Mouse (Mus musculus) heart, postnatal 4 days (tissue): Measurements from ENCODE around the gene Kif14. TPM values are rescaled to one million over a fixed set of nuclear protein-coding genes. Genes with fewer than 3 reads are reported as not detected.
"Not testable (repeated sequence)": the region's sequence is repeated elsewhere in the genome, so short reads cannot be mapped to it uniquely, and the experiment has no call there.

Experiments
- DNase-seq: peaks from one replicate; pipeline ENCODE4 v3.0.0; 2021
- total RNA-seq, 2 experiments: library from RNA; stranded (reverse); gene quantifications; 2 replicates each; pipeline ENCODE4 v1.2.3; 2021

Kif14 gene
- total RNA-seq, 2 experiments from 2014 or later: 7.3 to 7.8 TPM

DNA sequence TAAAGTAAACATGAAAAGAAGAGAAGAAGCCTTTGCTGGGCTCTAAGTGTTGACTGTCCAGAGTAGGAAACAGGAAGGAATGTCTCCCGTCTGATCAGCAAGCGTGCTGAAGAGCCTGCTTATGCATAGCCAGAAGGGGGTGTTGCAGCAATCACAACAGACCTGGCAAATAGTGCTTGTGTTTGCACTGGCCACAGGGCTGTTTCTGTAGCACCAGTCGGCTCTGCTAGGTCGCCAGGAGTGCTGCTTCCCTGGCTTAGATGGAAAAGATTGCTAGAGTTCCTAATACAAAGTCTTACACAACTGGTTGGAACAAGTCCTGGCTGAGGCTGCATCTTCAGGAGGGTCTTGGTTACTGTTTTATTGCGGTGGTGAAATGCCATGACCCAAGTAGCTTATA lies 25.5 kb downstream of the Kif14 start:
- no peak for DNase-seq

DNA sequence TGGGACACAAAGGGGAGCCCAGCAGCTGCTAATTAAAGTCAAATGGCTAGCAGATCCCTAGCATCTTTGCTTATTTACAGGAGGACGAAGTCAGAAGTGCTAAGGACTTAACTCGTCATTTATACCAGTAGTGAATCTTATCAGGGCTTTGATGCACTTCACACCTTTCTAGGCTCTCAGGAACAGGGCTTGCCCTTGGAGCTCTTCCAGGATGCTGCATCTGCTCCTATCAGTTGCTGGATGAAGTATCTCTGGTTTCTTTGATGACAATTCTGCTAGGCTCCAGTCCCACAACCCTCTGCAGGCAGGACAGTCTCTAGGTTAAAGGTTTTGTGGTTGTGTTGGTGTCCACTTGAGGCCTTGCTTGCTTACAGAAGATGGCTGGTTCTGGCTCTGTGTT lies 26.1 kb downstream of the Kif14 start:
- DNase-seq: no peak

DNA sequence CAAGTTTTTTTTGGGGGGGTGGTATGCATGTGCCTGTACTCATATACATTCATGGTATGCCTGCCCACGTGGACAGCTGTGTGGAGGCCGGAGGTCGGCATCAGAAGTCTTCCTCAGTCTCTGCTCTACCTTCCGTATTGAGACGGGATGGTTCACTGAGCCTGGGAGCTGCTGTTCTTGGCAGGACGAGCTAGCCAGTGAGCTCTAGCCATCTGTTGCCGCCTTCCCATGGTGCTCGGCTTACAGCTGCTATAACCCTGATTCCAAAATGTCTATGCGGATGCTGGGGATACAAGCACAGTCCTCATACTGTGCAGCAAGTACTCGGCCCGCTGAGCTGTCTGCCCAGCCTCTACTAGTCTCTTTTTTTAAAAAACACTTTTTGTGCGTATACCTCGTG lies 33.2 kb downstream of the Kif14 start:
- no peak for DNase-seq

DNA sequence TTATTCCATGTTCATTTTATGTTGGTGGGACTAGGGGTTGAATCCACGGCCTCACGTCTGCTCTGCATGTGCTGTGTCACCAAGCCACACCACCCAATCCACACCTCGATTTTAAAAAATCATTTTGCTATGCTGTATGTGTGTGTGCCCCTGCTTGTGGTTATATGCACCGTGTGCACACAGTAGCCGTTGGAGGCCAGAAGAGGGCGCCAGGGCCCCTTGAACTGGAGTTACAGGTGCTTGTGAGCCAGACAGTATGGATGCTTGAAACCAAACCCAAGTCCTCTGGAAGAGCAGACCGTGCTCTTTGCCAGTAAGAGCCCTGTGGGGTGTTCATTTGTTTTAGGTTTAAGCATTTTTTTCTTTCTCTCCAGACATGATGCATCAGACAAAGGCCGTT lies 36.8 kb downstream of the Kif14 start:
- DNase-seq: no peak

DNA sequence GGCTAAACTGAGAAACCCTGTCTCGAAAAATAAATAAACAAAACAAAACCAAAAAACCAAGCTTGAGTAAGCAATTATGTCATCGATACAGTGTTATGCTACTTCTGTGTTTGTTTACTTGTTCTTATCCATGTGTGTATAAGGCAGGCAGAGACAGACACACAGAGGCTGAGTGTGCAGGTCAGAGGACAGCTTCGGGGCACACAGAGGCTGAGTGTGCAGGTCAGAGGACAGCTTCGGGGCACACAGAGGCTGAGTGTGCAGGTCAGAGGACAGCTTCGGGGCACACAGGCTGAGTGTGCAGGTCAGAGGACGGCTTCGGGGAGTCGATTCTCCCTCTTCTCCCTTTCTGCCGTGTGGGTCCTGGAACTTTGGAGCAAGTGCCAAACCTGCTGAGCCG lies 40.1 kb downstream of the Kif14 start:
- DNase-seq: not testable (repeated sequence)

DNA sequence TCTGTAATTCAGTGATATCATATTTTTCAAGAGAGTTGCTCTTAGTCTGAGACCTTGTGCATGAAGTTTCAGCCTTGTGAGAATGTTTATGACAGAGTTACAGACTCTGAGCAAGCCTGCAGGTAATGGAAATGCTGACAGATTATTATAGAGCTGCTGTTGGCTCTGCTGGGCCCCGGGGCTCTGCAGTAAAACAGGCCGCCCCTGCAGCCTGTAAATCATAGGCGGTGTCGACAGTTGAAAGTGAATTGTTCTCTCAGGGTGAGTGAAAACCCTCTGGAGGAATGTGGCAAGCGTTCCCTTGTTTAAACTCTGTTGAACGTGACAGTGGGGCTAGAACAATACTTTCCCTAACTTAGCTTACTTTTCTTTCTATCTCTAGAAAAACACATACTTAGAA lies 46.2 kb downstream of the Kif14 start:
- DNase-seq: peak; percentile 21

DNA sequence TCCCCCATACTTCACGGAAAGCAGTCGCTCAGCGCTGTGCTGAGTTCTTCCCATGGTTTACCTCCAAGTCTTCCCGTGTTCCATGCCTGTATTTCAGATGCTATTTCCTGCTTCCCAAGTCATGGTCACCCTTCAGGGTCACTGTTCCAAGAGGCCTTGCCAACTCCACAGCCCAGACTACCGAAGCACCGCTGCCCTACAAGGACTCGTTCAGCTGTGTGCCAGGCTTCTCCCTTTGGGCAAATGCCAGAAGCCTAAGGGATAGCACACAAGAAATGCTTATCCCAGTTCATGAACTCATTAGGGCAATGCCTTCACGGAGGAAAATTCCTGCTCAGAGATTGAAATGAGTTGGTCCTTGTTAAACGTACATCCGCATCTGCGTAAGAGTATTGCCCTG lies 47.0 kb downstream of the Kif14 start:
- peak; percentile 64 for DNase-seq

DNA sequence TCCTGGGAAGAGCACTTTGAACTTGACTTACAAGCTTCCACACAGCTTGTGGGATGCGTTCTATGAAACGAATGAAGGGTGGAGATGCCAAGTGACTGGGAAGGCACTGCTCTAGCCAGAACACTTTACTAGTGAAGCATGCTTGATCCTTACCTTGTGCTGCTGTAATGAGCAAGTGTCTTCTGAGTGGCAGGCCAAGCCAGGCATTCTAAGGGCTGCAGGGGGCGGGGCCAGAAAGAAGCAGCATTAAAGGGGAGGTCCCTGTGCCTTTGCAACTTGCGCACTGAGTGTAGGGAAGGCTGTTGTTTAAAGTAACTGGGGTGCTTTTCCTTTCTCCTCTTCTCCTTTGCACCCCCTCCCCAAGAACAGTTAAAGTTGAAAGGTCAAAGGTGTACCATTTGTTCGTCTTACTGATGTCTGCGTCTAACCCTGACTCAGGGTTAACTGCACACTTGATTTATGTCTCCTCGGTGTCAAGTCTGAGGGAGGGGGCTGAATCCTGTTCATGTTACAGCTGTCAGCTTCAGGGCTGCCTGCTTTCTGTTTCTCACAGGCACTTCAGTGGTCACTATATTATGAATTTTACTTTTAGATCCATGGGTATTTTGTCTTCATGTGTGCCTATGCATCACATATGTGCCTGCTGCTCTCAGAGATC lies 52.7 kb downstream of the Kif14 start:
- DNase-seq: no peak

DNA sequence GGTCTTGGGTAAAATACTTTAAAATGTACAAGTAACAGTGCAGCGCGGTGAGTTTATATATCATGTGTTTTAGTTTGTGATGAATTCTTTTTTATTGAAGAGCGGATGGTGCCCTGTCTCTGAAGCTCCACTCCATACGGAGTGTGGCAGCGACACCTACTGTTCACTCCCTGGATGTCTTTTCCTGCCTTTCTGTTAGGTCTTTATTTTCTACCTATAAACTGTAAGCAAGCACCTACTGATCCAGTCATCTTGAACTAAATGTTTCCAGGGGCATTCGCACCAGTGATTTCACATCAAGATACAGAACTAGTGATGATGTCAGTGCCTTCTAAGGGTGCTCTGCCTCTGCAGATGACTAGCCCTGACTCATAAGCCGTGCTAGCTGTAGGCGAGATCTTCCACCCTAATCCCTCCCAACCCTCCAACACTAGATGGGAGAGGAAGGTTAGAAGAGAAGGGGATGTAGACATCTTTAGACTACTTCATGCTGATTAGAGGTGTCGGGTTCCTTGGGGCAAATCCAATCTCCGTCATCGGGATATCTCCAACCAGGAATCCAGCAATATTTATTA lies 55.3 kb downstream of the Kif14 start:
- peak; percentile 65 for DNase-seq

DNA sequence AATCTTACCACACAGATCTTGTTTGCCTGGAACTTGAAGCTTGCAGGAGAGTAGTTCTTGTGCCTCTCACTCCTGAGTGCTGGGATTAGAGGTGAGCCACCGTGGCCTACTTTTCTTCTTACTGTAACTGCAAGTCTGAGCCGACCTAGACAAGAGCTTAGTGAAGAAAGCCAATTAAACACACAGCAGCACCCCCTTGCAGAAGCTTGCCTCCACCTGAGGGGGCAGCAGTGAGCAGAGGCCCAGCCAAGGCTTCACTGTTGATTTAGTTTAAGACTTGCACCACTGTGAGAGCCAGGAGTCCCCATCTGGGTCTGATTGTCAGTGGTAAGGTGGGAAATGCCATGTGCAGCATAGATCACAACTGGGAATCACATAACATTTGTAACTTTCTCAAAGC lies 58.8 kb downstream of the Kif14 start:
- peak; percentile 78 for DNase-seq

DNA sequence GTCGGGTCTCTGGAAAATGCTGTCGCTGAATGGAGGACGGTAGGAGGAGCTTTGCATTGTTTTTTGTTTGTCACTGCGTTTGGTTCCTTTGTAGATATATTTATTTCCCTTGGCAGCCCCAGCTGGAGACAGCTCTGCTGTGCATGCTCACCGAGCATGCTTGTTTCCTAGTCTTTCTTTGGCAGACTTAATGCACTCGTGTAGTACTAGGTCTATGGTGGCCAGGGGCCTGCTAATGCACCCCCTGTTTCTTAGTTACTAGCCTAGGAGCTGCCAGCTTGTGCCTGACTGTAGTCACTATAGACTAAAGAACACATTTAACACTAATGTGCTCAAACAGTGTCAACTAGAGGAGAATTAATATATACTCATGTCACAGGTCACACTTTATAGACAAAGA lies 59.7 kb downstream of the Kif14 start:
- no peak for DNase-seq

DNA sequence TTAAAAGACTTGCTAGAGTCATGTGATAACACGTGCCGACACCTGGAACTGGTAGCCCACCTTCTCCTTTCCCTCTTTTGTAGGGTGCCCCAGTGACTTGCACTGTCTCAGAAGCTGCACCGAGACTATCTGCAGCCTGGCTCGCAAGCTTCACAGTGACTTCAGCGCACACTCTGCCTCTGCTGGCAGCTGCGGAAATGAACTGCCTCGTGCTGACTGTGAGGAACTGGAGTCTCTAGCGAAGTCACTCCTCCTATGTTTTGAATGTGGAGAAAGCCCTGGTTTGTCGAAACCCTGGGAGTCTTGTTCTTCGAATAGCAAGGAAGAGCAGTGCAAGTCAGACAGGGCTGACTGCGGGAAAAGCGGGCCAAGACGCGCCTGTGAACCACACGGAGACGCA lies 61.0 kb downstream of the Kif14 start:
- DNase-seq: no peak

DNA sequence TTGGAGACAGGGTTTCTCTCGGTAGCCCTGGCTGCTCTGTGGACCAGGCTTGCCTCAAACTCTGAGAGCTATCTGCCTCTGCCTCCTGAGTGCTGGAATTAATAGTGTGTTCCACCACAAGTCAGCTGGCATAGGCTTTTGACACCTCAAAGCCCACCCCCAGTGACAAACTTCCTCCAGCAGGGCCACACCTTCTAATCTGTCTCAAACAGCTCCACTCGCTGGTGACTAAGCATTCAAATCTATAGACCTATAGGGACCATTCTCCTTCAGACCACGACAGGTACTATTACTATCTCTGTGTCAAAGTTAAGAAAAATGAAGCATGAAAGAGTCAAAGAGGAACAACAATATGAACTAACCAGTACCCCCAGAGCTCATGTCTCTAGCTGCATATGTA lies 66.4 kb downstream of the Kif14 start:
- no peak for DNase-seq

DNA sequence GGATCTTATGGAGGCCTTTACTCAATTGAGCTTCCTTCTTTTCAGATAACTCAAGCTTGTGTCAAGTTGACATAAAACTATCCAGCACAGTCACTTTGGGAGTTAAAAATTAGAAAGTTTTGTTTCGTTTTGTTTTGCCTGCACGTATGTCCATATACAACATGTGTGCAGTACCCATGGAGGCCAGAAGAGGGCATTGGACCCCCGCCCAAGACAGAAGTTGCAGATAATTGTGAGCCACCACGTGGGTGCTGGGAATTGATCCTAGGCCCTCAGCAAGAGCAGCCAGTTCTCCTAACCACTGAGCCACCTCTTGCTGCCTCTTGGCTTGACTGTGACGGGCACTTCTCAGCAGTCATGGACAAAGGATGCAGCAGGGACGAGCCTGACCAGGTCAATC lies 70.8 kb downstream of the Kif14 start:
- DNase-seq: no peak

DNA sequence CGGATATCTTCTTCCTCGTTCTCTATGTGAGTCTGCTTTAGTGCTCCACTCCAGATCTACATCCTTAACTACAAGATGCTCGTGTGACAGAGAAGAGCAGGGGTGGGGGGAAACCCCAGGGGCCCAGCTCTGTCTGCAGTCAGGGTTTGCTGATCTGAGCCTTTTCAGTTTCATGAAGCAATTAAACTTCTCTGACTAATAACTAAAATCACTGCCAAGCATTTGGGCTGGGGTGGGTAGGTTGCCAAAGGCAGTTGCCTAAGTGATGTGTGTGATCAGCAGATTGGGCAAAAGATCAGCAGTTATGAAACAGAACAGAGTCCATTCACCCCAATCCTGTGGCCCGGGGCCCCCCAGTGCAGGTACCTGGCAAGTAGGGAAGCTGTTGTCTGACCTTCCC lies 72.1 kb downstream of the Kif14 start:
- DNase-seq: no peak

DNA sequence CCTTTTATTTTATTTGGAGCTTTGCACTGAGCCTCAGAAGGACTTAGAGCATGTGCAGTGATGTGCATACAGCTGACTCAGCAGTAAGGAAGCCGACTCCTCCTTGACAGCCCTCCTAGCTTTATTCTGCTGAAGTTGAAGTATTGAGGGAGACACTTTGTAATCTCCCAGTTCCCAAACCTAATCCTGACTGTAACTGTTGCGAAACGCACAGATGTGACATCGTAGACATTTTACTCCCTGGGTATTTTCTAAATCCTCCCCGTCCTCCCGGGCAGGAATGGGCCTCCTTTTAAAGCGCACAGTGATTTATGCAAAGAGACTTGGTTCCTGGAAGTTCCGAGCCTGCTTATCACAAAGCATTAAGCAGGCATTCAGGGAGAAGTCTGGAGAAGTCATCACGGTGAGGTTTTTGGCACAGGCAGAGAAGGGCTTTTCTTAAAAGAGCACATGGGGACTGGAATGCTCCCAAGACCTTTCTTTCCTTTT lies 74.3 kb downstream of the Kif14 start:
- DNase-seq: peak; percentile 29

DNA sequence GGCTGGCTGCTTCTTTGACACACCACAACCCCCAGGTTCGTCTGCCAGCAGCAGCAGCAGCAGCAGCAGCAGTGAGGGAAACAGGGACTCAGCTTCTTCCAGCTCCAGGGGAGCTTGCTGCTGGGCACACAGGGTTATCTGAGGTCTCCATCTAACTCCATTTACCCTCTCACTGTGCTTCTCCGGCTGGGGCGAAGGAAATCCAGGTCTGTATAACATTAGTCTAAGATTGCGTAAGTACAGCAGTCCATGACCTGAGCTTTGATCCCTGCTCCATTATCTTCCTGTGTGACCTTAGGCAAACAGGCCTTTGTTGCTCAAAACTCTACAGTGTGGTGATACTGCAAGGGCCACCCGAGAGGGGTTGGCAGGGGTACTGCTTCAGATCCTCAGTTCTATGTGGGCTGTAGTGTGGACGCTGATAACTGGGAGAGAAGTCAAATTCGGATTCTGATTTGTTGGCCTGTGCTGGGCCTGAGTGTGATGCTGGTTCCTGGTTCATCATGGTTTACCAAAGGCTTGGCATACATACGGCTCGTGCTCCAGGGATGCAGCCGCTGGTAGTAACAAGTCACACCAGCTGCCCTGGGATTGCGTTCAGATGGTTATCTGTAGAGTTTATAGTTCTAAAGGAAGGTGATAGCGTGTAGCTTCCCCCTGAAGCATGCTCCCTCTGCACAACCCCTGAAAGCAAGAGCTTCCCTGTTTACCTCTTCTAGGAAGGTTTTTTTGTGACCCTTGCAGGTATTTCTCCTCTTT lies 75.7 kb downstream of the Kif14 start:
- DNase-seq: no peak

DNA sequence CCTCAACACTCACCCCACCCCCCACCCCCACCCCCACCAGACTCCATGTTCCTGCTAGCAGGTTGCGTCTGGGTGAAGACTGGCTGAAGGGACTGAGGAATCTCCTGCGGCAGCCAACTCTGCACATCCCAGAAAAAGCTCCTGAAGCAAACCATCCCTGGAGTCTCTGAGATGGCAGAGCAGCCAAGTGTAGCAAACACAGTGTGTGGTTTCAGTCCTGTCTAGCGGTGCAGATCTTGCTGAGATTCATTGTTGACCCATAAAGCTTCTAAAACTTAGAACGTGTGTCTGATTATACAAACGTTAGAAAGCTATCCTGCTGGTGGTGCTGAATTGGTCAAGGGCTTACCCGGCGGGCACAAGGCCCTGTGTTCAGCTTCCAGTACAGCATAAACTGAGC lies 77.8 kb downstream of the Kif14 start:
- no peak for DNase-seq

DNA sequence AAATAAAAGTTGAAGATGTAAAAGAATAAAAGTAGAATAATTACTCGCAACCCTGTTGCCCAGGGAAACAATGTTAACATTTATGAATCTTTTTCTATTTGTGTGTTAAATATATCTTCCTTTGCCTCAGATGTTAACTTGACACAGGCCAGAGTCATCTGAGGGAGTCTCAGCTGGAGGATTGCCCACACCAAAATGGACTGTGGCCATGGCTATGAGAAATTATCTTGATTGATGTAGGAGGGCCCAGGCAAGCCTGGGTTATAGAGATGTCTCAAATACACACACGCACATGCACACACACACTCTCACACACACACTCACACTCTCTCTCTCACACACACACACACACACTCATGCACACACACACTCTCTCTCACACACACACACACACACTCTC lies 80.9 kb downstream of the Kif14 start:
- no peak for DNase-seq

DNA sequence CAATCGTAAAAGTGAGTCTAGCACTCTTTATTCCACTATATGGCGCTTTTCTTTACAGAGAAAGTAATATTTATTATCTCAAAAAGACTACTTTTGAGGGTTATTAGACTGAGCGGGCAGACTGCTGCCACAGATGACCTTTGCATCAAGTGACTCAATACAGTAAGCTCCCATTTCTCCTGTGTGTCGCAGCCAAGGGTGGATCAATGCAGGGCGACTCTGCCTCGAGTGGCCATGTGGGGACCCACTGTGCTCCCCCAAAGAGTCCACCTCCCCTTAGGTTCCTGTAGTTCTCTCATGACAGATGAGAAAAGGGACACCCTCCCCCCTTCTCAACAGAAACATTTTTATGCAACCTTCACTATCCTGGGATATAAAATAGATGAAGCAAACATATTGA lies 84.1 kb downstream of the Kif14 start:
- no peak for DNase-seq

DNA sequence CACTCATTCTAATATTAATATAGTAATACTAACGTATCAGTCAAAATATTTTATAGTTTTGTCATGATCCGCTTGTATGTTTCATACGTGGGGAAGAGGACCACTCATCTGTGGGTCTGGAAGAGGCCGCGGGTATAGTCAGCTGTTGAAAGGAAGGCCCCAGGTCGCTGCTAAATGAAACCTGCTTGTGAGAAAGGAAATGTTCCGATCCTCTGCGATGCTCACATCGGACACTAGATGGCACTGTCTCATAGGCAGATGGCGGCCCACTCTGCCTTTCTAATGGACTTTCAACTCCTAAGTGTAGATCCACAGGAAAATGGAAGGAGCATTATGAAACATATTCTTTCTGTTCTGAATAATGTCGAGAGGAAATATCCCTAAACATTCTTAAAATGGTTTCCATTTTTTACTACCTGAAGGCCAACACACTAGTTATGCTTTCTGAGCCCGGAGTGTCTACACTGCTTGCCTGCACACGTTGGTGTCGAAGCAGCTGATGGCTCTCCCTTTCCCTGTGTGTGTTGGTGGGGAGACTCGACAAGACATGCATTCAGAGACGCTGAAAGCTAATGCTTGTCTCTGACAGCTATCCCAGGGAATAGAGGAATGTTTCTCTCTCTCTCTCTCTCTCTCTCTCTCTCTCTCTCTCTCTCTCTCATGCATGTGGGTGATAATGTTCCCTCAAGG lies 84.9 kb downstream of the Kif14 start:
- peak; percentile 87 for DNase-seq

DNA sequence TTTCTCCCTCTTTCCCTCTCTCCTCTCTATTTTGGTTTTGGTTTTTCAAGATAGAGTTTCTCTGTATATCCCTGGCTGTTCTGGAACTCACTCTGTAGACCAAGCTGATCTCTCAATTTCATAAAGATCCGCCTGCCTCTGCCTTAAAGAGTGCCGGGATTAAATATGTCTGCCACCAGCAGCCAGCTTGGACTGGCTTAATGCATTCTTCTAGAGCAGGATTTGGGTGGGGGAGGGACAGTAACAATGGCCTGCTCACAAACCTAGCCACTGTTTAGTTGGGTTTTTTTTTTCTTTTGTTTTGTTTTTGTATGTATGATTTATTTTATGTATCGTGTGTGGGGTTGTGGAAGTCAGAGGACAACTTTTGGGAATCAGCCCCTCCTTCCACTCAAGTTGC lies 88.5 kb downstream of the Kif14 start:
- DNase-seq: no peak

DNA sequence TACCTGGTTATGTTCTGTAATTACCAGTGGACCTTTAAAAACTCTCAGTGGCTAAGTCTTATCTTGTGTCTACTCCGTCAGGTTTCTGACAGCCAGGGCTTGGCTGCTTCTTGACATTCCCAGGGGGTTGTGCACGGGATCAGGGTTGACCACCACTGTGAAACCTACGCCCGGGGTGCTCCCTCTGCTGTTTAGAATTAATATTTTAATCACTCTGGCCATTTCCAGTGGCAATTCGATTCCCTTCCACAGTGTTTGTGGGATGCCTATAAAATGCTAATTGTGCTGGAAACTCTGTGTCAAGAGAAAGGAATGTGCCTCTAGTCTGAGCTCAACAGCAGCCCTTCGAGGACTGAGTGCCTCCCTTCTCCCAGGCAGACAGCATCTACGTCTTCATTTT lies 89.7 kb downstream of the Kif14 start:
- DNase-seq: peak; percentile 60
